Mouse (Mus musculus): ENCODE results near the gene Adamts17.

- TF ChIP-seq CTCF (IDR thresholded peaks at IDR 0.05; ENCODE audit: extremely low read depth, insufficient read length, insufficient replicate concordance, low read depth, low read length) (no peak), POLR2A (IDR thresholded peaks at IDR 0.05; ENCODE audit: low read depth, low read length) (no peak)
Observed at GRCm38 (mm10) chr7:67028902-67029301, 189.4 kb downstream of the Adamts17 start.
